Mouse (Mus musculus) kidney, adult 2 months (tissue): ENCODE data around the gene Prr12.

Experiments
- CTCF ChIP-seq: fragments of 200-500 bp; conservative IDR thresholded peaks from 2 replicates; pipeline ENCODE4 v1.5.1; 2011; ENCODE audit warnings: low read depth, mild to moderate bottlenecking, control low read depth, low read length, moderate library complexity, mixed read lengths; ENCODE audit not compliant: insufficient read depth, insufficient read length
- POLR2A ChIP-seq: fragments of 200-500 bp; IDR thresholded peaks from one replicate; pipeline ENCODE4 v1.6.1; 2011; ENCODE audit warnings: low read depth, low read length, control low read depth

GRCm38 (mm10) chr7:44981539-44981938 is 71.1 kb downstream of the Prr12 start:
- TF ChIP-seq CTCF, result no peak
- TF ChIP-seq POLR2A, result no peak
